Mouse (Mus musculus): ENCODE measurements around the gene Thtpa.

The Thtpa gene

DNA sequence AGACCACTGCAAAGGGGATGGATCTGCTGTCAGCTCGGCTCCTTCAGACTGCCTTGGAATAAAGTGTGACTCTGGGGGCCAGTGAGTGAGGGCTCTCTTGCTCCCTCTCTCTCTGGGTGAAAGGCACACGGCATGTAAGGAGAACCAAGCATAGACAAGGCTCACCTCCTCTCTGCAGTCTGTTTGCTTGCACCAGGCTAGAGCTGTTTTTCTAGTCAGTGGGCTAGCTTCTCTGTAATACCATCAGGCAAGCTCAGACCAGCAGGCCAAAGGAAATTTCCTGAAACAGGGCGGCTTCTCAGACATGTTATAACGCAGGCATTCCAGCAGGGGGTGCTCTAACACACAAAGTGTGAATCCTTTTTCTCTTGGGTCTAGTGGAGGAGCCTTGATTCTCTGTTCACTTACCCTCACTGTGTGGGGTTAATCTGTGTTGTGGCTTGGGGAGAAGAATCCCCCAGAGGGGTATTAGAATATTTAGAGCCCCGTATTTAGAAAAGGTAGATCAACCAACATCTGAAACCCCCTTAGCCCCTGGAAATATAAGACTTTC is 53.9 kb downstream of the Thtpa start:
- peak; percentile 80 for DNase-seq
